Mouse (Mus musculus) embryo, embryonic 11.5 days (tissue): ENCODE measurements around the gene Cd44.
A peak's percentile ranks its signal among the peaks of the same experiment; 100 is the strongest.

ENCODE experiments used
- DNase-seq: peaks from one replicate; pipeline ENCODE4 v3.0.0-alpha.2; 2012; ENCODE audit warnings: low read depth, low spot score

Cd44 gene

DNA sequence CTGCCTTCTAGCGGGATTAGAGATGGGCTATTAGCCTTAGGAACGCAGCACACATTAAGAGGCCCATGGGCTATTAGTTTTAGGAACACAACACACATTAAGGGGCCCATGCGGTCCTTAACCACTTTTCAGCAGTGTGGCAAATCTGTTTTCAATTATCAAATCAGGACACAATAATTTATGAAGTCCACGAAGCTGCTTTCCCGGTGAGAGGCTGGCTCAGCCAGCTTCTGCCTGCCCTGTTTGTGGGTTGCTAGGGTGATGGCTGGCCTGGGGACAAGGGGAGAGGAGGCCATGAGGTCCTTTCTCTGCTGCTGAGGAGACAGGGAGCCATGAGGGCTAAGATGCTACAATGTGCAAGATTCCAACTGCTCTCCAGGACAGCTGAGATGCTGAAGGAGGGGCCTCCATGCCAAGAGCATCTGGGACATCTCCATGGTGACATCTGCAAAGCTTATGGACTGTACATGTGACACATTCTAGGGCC lies 81.2 kb downstream of the Cd44 start:
- DNase-seq = peak; percentile 34

DNA sequence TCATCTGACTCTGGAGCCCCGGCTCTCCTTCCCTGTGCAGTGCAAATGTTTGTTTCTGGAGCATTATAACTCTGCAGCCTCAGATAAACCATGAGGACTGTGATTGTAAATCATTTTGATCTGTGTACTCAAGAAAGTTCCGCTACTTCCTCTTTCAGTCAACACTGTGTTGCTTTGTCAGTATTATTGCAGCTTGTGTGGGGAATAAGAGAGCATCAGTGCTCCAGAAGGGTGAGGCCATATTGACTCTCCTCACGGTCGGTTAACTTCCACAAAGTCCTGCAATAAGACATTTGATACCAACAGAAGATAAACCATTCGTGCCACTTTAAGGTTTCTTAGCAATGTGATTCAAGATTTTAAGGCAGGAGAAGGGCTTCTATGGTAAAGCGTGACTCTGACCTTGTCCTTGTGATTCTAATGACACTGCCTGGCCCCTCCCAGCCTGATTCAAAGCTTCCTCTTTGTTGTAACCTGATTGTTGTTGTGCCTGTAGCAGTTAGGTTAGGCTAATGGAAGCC lies 86.1 kb downstream of the Cd44 start:
- DNase-seq = no peak

DNA sequence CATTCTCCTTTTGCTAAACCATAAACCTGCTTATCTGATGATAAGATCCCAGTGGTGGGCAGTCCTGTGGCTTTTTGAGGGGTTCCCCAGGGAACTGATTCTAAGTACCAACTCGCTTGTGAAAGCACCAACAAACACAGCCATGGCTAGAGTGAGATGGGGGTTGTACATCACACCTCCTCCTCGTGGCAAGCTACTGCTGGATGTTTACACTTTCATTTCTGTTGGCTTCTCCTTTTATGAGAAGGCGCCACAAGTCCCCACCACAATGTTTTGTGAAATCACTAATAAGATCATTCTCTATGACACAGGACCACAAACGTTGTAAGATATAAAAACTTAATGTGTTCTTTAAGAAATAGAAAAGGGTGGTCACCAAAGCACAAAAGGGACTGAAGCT lies 88.7 kb downstream of the Cd44 start:
- no peak for DNase-seq

DNA sequence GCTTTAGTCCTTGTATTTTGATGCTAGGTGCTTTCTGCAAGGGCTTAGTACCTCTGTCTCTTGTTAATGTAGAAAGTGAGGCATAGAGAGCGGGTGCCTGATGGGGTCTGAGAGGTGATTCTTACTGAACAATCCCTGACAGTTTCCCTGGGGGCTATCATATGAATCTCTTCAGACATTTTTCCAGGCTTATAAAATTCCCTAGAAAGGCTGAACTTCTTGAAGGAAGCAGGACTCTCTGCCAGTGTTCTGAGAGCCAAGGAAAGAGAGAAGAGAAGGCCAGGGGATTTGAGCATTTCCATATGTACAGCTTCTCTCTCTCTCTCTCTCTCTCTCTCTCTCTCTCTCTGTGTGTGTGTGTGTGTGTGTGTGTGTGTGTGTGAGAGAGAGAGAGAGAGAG lies 92.0 kb downstream of the Cd44 start:
- no peak for DNase-seq

DNA sequence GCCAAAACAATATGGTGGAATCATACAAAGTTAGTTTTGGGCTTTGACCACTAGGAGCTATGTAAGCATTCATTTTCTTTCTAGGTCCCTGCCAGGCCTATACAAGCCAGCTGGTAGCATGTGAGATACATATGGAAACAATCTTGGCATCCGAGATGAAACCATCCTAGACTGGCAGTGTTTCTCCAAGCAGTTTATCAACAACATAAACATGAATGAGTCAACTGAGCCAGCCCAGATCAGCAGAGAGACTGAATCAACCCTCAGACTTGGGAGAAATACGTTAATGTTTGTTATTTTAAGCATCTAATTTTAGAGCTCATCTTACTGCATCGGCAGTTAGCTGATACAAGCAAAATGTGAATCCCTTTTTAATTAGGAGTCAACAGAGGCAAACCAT lies 93.8 kb downstream of the Cd44 start:
- no peak for DNase-seq

DNA sequence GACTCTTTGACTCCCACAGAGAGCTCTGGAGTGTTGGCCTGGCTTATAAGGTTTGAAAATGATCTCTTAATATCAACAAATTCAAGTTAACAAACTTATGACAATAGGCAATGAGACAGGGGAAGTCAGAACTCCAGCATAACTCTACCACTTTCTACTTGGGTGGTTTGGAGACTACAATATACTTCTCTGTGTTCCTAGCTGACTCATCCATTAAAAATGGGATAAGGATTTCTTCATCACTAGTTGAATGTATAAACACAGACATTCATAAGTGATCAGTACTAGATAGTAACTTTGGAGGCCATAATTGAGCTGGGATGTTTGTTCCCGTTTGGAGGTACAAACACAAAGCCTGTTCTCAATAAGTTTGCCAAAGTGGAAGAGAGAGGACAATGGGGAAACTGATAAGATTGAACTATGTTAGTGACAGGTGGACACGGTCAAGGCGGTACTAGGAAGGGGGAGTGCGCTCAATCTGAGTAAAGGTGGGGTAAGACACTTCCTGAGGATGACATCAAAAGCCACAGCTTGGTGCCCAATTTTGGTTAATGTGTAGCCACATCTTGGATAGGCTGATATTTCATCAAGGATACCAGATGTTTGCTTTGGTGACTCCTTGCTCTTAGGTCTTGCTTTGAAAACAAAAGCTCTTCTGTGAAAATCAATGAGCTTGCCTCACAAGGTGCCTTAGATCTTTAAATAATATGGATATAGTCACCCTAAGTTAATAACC lies 95.5 kb downstream of the Cd44 start:
- DNase-seq = no peak

DNA sequence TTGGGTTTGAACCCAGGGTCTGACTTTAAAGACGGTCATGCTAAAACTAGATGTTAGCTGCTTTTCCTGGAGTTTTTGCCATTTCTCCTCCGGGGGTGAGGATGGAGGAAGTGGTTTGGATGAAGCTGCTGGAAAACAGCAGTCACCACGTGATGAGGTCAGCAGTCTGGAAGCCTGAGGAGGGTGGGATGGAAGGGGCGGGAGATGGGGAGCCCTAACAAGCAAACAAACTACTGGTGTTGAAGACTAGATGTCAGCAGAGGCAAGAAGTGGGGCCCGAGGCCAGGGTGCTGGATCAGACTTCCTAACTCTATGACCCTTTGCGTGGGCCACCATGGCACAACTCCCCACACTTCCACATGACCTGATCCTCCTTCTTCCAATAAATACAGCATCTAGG lies 96.2 kb downstream of the Cd44 start:
- DNase-seq = no peak

DNA sequence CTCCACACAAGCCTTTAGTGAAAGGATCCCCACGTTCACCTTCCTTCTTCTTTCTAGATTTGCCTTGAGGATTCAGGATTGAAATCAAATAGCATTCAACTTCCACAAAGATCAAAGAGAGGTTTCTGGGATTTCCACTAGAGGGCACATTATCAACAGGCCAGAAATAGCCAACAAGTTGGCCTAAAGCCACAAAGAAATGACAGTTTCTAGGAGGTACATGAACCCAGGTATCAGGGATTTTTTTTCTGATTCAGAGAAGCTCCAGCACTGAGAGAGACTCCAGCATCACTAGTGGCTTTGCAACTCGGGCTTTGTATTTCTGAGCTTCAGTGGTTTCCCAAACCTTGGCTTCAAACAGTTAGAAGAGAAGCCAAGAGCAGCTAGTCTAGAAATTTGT lies 97.4 kb downstream of the Cd44 start:
- no peak for DNase-seq

DNA sequence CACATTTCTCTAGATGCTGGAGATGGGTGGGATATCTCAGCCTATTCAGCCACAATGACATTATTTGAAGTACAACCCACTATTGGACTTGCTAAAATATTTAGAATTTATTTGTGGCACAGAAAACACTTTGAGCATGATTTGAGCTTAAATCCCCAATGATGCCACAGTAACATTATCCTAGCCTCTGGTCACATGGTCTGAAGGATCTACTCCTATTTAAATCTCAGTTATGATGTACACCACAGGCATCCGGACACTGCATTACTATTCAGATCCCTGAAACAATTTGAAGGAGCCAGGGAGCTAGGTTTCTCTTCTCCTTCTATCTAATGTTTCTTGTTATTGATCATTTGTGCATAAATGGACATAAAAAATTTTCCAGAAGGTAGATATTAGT lies 99.6 kb downstream of the Cd44 start:
- no peak for DNase-seq

DNA sequence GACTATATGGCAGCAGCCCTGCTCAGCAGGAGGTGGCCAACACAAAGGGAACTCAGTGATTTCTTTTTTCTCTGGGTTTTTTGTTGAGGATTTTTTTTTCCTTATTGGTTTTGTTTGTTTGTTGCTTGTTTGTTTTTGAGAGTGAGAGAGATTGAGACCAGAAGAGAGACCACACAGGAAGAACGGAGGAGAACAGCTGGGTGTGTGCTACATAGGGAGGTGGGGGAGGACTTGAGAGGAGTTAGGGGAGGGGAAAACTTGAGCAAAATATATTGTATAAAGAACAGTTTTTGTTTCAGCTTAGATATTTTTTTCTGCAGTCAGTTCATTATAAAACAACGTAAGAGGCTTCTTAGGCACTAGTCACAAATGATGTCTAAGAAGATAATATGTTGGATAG lies 103.3 kb downstream of the Cd44 start:
- no peak for DNase-seq

DNA sequence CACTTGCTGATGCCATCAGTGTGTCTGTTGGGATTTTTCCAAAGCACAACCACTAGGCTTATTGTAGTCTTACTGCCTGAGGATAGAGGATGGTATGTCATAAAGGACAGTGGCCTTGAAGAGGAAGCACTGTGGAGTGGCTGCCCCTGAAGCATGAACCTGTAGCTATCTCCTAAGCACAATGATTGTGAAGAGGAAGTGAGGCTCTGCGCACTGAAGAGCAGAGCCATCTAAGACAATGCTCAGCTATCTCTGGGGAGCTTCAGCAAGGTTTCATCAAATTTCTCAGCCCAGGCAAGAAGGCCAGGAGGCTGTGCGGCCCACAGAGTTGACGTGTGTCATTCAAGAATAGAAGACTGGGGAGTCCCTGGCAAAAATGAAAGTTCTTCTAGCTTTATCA lies 106.4 kb downstream of the Cd44 start:
- no peak for DNase-seq

DNA sequence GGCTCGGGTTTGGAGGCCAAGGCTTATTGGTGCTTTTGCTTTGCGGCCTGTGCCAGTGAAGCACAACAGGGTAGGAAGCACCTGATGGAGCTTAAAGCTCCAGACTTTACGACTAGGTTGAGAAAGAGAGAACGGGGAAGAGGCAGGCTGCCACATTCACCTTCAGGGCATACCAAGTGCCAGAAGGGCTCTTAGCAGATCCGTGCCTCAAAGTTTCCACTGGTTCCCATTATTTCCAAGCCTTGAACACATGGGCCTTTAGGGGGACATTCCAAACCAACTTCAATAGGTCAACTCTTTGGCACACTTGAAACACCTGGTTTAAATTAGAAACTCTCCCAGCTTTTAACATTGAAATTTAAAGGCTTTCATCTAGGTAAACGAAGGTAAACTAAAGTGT lies 108.7 kb downstream of the Cd44 start:
- no peak for DNase-seq

DNA sequence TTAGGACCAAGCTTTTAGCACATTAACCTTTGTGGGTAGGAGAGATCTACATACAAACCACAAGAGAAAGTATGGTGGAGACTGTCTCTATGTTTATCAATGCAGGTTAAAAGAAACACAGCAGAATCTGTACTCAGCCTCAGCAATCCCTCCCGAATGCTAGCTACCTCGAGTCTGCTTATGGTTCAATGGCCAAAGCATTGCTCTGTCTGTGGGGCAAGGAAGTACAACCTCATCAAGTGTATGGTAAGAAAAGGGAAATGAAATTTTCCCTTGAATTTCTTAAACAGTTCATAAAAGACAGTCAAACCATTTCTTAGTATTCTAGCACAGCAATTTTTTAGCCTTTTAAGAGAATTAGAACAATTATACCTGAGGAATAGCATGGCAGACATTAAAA lies 109.8 kb downstream of the Cd44 start:
- DNase-seq = no peak

DNA sequence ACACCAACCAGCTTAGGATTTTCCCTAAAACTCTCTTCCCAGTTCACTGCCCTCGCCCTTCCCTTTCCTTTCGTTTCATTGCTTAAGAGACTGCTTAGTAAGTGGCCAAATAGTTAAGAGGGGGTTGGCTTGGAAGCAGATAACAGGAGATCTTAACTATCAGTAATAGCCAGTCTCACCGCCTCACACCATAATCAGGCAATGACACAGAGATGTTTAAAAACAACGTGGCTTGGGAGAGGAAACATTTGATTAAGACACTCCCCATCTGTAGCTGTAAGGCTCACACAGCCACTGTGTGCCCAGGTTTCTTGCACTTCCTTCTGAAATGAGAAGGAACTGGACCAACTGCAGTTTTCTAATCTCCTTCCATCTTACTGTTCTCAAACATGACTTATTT lies 115.8 kb downstream of the Cd44 start:
- no peak for DNase-seq

DNA sequence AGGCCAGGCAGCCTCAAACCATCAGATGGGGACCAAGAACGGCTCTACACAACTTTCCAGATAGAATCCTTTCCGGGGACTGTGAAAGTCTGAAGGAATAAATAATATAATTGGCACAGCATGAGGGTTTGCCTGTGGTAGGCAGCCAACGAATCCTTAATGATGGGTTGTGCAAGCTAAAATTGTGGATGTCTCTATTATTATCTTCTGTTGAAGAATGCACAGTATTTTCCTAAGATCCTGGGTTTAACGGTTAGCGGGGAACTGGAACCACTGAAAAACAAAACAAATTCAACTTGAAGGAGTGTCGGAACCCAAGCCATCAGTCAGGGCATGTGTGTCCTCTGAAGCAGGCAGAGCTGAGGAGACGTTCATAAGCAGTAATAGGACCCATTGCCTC lies 118.7 kb downstream of the Cd44 start:
- DNase-seq = no peak

DNA sequence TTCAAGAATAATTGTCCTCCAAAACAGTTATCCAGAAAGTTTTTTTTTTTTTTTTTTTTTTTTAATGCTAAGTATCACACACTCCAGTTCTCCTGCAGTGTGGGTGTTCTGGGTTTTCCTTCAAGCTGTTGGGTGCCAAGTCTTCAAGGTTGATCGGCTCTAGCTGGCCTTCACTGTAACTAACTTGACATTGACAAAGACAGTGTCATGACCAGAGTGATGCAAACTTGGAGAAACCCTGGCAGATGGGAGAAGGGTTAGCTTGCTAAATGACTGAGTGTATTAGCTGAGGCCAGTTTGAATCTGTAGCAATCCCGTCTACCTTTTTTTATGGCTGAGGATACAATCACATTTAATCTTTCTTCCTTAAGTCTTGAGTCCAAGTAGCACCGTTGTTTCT lies 123.3 kb downstream of the Cd44 start:
- no peak for DNase-seq

DNA sequence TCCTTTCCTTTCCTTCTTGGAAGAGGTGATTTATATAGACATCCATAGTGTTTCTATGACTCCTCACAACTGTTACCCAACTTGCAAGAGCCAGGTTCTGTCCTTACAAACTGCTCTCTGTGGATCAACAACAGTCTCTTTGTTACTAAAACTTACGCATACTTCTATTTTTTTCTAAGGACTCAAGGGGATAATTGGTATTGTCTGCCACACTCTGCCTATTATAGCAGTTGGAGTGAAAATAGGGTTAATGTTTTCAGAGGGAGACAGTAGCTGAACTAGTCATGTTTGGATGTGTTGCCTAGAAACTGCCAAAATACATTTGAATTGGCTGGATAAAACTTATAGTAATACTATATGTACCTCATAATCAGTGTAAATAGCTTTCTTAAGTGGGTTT lies 125.9 kb downstream of the Cd44 start:
- DNase-seq = no peak

DNA sequence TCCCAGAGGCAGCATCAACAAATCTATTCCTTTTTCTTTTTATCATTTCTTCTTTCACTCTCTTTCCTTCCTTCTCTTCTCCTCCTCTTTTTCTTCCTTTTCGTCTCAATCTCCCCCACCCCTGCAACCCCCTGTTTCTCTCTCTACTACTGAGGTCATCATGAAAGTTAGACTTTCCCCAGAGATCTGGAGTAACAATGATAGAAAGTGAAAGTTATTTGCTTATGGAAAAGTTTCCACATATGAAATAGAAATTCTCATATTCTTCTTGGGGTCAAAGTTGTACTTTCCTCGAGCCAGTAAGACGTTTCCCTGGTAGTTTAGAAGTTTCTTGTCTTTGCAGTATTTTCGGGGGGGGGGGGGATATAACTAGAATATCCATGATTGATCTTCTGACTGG lies 126.8 kb downstream of the Cd44 start:
- no peak for DNase-seq

DNA sequence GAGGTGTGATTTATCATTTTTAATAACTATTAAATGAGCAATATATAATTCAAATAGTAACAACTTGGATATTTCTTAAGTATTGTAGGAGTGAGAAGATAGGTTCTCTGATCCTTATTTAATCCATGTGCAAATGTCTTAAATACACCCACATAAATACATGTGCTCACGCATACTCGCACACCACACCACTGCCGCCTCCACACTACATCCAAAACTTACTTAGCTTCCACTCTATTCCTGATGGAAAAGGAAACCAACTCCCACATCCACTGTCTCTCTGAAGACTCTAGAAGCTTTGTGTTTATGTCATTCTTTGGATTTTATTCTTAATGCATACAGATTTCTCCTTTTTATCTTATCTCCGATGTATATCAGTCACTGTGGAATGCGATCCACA lies 129.2 kb downstream of the Cd44 start:
- no peak for DNase-seq

DNA sequence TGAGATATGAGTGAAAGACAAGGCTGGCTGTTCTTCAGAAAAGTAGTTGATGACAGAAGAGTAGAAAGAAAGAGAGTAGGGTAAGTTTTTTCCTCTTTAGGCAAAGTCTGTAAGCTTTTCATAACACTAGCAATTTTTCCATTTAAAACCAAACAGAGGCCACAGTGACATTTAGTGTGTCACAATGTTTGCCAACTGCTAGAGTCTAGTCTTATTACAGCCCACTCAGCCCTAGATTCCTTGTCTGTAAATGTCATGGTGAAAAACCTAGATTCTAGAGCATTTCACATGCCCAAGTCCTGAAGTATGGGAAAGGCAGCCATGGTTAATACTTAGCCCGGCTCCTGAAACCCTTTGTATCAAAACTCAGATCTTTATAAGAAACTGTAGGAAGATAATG lies 130.2 kb downstream of the Cd44 start:
- DNase-seq = no peak

DNA sequence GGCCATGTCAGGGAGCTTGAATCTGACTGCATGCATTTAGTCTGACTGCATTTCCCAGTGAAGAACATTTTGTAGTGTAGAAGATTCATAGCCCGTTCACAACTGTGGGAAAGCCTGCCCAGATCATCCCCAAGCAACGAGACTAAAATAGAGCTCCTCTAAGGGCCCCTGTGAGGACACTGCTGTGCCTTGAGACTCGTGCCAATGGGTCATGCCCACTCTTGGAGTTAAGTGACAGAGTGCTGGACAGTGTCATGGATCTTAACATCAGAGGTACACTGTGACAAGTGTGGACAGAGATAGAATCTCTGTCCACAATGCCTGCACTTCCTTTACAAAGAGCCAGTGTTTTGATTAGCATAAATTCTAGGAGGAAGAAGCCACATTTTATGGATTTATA lies 133.2 kb downstream of the Cd44 start:
- DNase-seq = no peak

DNA sequence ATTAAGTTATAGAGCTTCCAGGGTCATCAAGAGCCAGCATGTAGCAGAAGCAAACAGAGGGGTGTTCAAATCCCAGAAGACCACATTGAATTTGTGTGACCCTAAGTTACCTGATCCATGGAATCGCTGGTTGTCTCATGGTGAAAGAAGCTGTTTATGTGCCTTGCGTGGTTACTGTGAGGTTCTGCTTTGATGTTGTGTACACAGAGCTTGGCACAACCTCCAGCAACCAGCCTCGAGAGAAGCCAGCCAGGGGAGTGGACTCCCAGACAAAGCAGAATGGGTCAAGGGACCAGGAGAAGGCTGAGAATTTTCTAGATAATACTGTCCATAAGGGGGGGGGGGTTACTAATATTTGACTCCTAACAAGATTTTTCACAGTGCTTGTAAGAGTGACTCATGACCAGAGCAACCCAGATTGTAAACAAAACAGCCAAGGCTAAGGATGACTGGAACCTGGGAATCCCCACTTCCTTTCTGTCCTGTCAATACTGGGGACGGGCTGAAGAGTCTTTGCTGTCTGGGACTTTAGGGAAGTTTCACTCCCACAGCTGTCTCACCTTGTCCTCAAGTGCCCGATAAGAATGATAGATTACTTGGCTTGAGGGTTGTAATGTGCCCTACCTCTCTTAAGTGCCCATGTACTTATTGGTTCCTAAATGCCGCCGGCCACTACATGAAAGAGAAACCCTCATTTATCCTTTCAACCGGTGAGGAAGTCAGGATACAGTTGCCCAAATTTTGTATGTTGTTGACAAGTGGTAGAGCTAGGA lies 136.7 kb downstream of the Cd44 start:
- DNase-seq = no peak

DNA sequence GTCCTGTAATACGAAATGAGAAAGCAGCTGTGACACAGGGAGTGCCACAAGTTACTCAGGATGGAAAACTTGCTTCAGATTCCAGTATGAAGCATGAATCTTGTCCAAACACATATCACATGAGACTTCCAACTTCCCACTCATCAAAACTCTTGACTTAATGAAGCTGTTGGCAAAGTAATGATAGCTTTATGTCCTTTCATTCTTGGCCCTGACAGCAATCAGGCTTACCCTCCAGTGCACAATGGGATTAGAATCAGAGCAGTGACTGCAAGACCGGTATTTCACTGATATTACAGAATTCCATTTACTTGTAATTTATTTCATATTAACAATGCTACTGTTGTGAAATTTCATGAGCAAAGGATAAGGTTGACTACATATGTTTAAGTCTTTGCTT lies 137.5 kb downstream of the Cd44 start:
- no peak for DNase-seq
